Mouse (Mus musculus) liver, embryonic 14.5 days (tissue): Measurements from ENCODE around the gene Pnmt. TPM values are rescaled to one million over a fixed set of nuclear protein-coding genes. Genes with fewer than 3 reads are reported as not detected.

Experiments used
- ATAC-seq: fragments of 200-750 bp; cut with Nextera tagmentation; 2 replicates; pipeline ENCODE4 v1.8.0; 2017; ENCODE audit warnings: moderate number of reproducible peaks, mild to moderate bottlenecking, moderate library complexity; ENCODE audit not compliant: insufficient read depth
- DNase-seq, 3 experiments: peaks; one replicate each; pipeline ENCODE4 v3.0.0-alpha.2; 2012 to 2013; ENCODE audit warnings: low read depth in 3 of 3, low spot score in 3 of 3
- H3K27ac ChIP-seq: fragments of 300-500 bp; sonication (generic); 2 replicates; pipeline ENCODE4 v1.5.1; 2014; ENCODE audit warnings: moderate library complexity, mild to moderate bottlenecking, control low read depth, inconsistent platforms
- H3K27me3 ChIP-seq: fragments of 300-500 bp; sonication (generic); 2 replicates; pipeline ENCODE4 v1.6.1; 2014; ENCODE audit warnings: mild to moderate bottlenecking, low read length, moderate library complexity; ENCODE audit not compliant: control insufficient read depth, insufficient read depth
- H3K36me3 ChIP-seq: fragments of 300-500 bp; sonication (generic); replicated peaks from 2 replicates; pipeline ENCODE4 v1.6.1; 2014; ENCODE audit warnings: low read depth; ENCODE audit not compliant: control insufficient read depth, insufficient read depth
- H3K4me1 ChIP-seq, 2 experiments: fragments of 200-500 bp in 1 of 2; fragments of 300-500 bp in 1 of 2; sonication (generic) in 1 of 2; replicated peaks; 2 replicates each; pipeline ENCODE4 v1.6.1; 2012 to 2014; ENCODE audit warnings: antibody characterized with exemption in 1 of 2, inconsistent platforms in 1 of 2, low read length in 1 of 2; ENCODE audit not compliant: control insufficient read depth in 2 of 2, insufficient read depth in 2 of 2
- H3K4me2 ChIP-seq: fragments of 300-500 bp; sonication (generic); 2 replicates; pipeline ENCODE4 v1.6.1; 2014; ENCODE audit warnings: low read depth, mild to moderate bottlenecking, control low read depth, moderate library complexity
- H3K4me3 ChIP-seq, 2 experiments: fragments of 200-500 bp in 1 of 2; fragments of 300-500 bp in 1 of 2; sonication (generic) in 1 of 2; 2 replicates each; pipeline ENCODE4 v1.5.1; 2012 to 2014; ENCODE audit warnings: low read depth in 2 of 2, low read length in 2 of 2, mild to moderate bottlenecking in 2 of 2, control low read depth in 1 of 2, inconsistent platforms in 1 of 2, moderate library complexity in 1 of 2; ENCODE audit not compliant: insufficient read depth in 1 of 2
- H3K9ac ChIP-seq: fragments of 300-500 bp; sonication (generic); replicated peaks from 2 replicates; pipeline ENCODE4 v1.6.1; 2014; ENCODE audit warnings: mild to moderate bottlenecking, control low read depth, moderate library complexity
- H3K9me3 ChIP-seq: fragments of 300-500 bp; sonication (generic); 2 replicates; pipeline ENCODE4 v1.6.1; 2016; ENCODE audit warnings: low read length, mixed read lengths; ENCODE audit not compliant: control insufficient read depth
- CTCF ChIP-seq: IDR thresholded peaks from 2 replicates; pipeline ENCODE4 v1.5.1; 2016; ENCODE audit warnings: antibody characterized with exemption, low read depth, control low read depth
- EP300 ChIP-seq: IDR thresholded peaks from 2 replicates; pipeline ENCODE4 v1.6.1; 2016; ENCODE audit warnings: antibody characterized with exemption, low read depth
- WGBS: fragments of 180-500 bp; shearing (Covaris S2); extraction: QIAGEN DNeasy Blood & Tissue Kit; methylation state at CpG from one replicate; pipeline ENCODE4 v1.1.7; 2014; ENCODE audit not compliant: insufficient replicate concordance; 5-methylcytosine and 5-hydroxymethylcytosine counted together
- polyA plus RNA-seq, 2 experiments: library from polyadenylated mRNA; depleted of rRNA in 1 of 2; stranded (reverse) in 1 of 2; unstranded in 1 of 2; fragments of >200 nt; fragmentation: Nextera tagmentation in 1 of 2; extraction: Ambion mirVana in 1 of 2; gene quantifications; 2 replicates each; pipeline versions ENCODE4 v1.2.1 to v1.2.3; 2012 to 2014

Gene Pnmt
- polyA plus RNA-seq, 2 experiments: not detected

DNA sequence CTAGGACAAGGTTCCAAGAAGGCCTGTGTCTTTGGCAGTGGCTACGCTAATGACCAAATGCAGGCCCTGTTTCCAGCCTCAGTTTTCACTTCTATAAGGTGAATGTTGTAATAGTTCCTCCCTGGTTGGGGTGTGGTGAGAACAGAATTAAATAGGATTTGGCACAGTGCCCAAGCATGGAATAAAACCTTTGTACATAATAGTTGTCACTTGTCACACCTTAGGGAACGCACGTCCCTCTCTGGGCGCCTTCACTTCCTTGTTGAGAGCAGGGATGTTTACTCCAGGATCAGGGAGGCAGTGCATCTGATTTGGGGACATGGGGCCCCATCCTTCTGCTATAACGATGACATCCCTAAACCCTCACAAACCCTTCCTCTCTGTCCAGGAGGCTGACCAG lies 42.2 kb downstream of the Pnmt start:
- Histone ChIP-seq H3K4me2 (no peak overlapping the region), H3K27me3 (no peaks in the 10 kb centered on the region), H3K4me1 (no peaks in the 10 kb centered on the region), H3K9ac (no peak overlapping the region), H3K9me3 (no peaks in the 10 kb centered on the region), H3K4me3 (no peak overlapping the region), H3K27ac (no peak overlapping the region), H3K36me3 (no peaks in the 10 kb centered on the region)
- no peak for ATAC-seq
- no peak for DNase-seq
- 64% methylated on average over 5 of the region's 5 CpGs for WGBS
- TF ChIP-seq CTCF (no peak), EP300 (no peak)

DNA sequence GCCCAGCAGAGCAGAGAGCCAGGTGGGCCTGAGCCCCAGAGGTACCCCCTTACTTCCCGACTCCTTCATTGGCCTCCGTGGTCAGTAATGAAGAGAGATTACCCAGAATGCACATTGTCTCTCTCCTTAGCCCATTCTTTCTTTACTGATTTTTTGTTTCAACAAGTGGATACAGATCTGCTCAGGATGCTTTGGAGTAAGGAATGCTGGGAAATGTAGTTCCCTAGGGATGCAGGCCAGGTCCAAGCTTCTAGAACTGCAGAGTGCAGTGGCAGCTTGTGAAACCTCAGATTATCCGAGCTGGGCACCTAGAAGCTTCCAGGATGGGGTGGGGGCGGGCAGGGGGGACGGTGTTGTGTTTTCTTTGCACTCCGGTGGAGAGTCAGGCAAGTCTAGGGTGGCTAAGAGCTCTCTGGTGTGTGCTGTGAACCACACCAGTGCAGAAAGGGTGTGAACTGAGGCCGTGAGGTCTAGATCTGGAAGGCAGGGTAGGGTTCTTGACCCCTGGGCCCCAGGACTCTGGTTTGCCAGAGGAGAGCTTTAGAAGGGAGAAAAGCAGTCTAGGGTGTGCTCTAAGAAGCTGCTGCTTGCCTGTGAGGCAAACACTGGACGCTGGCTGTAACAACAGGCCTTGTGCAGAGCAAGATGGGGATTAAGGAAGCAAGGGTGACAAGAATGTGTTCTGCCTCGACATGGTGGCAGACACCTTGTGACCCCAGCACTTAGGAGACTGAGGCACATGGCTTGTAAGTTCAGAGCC lies 45.7 kb downstream of the Pnmt start:
- Histone ChIP-seq H3K9ac (no peak overlapping the region), H3K4me1 (no peaks in the 10 kb centered on the region), H3K27ac (no peak overlapping the region), H3K27me3 (no peaks in the 10 kb centered on the region), H3K4me2 (no peak overlapping the region), H3K4me3 (no peak overlapping the region), H3K9me3 (no peaks in the 10 kb centered on the region), H3K36me3 (no peaks in the 10 kb centered on the region)
- DNase-seq (no peak), ATAC-seq (no peak)
- TF ChIP-seq EP300 (no peak), CTCF (no peak)
- 55% methylated on average over 9 of the region's 9 CpGs for WGBS

DNA sequence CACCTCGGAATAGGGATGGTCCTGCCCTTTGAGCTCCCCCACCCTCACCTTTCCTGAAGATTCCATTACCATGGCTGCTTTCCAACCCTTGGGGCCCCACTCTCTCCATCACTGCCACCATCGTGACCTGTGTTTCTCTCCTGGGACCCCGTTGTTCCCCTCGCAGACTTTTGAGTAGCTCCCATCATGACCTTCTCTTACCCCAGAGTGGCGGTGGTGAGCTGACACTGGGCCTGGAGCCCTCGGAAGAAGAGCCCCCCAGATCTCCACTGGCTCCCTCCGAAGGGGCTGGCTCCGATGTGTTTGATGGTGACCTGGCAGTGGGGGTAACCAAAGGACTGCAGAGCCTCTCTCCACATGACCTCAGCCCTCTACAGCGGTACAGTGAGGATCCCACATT lies 49.5 kb downstream of the Pnmt start:
- H3K27ac ChIP-seq: no peak overlapping the region
- 73% methylated on average over 9 of the region's 9 CpGs for WGBS
- no peaks in the 10 kb centered on the region for H3K27me3 ChIP-seq
- H3K4me1 ChIP-seq: peaks cover 0 to 7% of the 10 kb centered on the region in 2 experiments; a peak in 3 of 4 replicates
- ATAC-seq (no peak), DNase-seq (no peak)
- H3K9ac ChIP-seq: no peak overlapping the region
- no peaks in the 10 kb centered on the region for H3K36me3 ChIP-seq
- no peak overlapping the region for H3K4me3 ChIP-seq
- H3K4me2 ChIP-seq: no peak overlapping the region
- H3K9me3 ChIP-seq: no peaks in the 10 kb centered on the region
- TF ChIP-seq EP300 (no peak), CTCF (no peak)

DNA sequence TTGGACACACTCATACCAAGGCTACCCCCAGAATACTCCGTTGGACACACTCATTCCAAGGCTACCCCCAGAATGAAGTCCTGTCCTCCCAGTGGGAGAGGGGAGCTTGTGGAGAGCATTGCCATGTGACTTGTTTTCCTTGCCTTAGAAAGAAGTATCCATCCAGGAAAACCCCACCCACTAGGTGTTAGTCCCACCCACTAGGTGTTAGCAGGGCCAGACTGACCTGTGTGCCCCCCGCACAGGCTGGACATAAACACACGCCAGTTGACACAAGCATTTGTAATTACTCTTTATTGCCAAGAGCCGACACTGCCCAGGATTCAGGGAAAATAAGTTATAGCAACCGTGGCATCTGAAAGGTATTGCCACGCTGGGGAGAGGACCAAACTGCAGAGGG lies 51.2 kb downstream of the Pnmt start:
- H3K36me3 ChIP-seq: no peaks in the 10 kb centered on the region
- 81% methylated on average over 6 of the region's 6 CpGs for WGBS
- no peaks in the 10 kb centered on the region for H3K9me3 ChIP-seq
- DNase-seq (no peak), ATAC-seq (no peak)
- H3K27ac ChIP-seq: no peak overlapping the region
- H3K4me2 ChIP-seq: no peak overlapping the region
- H3K4me1 ChIP-seq: peaks cover 0 to 7% of the 10 kb centered on the region in 2 experiments; a peak in 3 of 4 replicates
- no peaks in the 10 kb centered on the region for H3K27me3 ChIP-seq
- no peak overlapping the region for H3K4me3 ChIP-seq
- no peak overlapping the region for H3K9ac ChIP-seq
- TF ChIP-seq CTCF: no peak
- no peak for TF ChIP-seq EP300

Other genes starting within 250 kb of the Pnmt start
- gene Fbxl20, start 236.0 kb upstream of the Pnmt start, polyA plus RNA-seq (2012; rRNA removed): 2.0 and 2.3 TPM in 2 replicates
- 3.4 and 5.9 TPM in 2 replicates for gene Fbxl20, start 236.0 kb upstream of the Pnmt start, polyA plus RNA-seq (2014; fragmentation: Nextera tagmentation; extraction: Ambion mirVana)
- gene Med1, start 193.2 kb upstream of the Pnmt start, polyA plus RNA-seq (2012; rRNA removed): 7.1 and 8.7 TPM in 2 replicates
- gene Med1, start 193.2 kb upstream of the Pnmt start, polyA plus RNA-seq (2014; fragmentation: Nextera tagmentation; extraction: Ambion mirVana): 19.7 and 22.7 TPM in 2 replicates
- 8.2 and 9.8 TPM in 2 replicates for gene Cdk12, start 183.4 kb upstream of the Pnmt start, polyA plus RNA-seq (2012; rRNA removed)
- gene Cdk12, start 183.4 kb upstream of the Pnmt start, polyA plus RNA-seq (2014; fragmentation: Nextera tagmentation; extraction: Ambion mirVana): 4.7 and 5.5 TPM in 2 replicates
- 0.18 TPM in 1 of 2 replicates, not detected in the other for gene Neurod2, start 56.8 kb upstream of the Pnmt start, polyA plus RNA-seq (2012; rRNA removed)
- not detected in 2 replicates for gene Neurod2, start 56.8 kb upstream of the Pnmt start, polyA plus RNA-seq (2014; fragmentation: Nextera tagmentation; extraction: Ambion mirVana)
- gene Ppp1r1b, start 38.0 kb upstream of the Pnmt start, polyA plus RNA-seq (2012; rRNA removed): 0.04 and 0.21 TPM in 2 replicates
- gene Ppp1r1b, start 38.0 kb upstream of the Pnmt start, polyA plus RNA-seq (2014; fragmentation: Nextera tagmentation; extraction: Ambion mirVana): 0.17 and 0.19 TPM in 2 replicates
- 15.7 and 16.8 TPM in 2 replicates for gene Stard3, start 28.1 kb upstream of the Pnmt start, polyA plus RNA-seq (2012; rRNA removed)
- gene Stard3, start 28.1 kb upstream of the Pnmt start, polyA plus RNA-seq (2014; fragmentation: Nextera tagmentation; extraction: Ambion mirVana): 11.6 and 11.9 TPM in 2 replicates
- 0.03 TPM in 1 of 2 replicates, not detected in the other for gene Tcap, start 2.6 kb upstream of the Pnmt start, polyA plus RNA-seq (2012; rRNA removed)
- gene Tcap, start 2.6 kb upstream of the Pnmt start, polyA plus RNA-seq (2014; fragmentation: Nextera tagmentation; extraction: Ambion mirVana): not detected in 2 replicates
- gene Pgap3, start 14.0 kb downstream of the Pnmt start, polyA plus RNA-seq (2012; rRNA removed): 3.3 and 3.9 TPM in 2 replicates
- 2.7 and 3.4 TPM in 2 replicates for gene Pgap3, start 14.0 kb downstream of the Pnmt start, polyA plus RNA-seq (2014; fragmentation: Nextera tagmentation; extraction: Ambion mirVana)
- gene Erbb2, start 26.0 kb downstream of the Pnmt start, polyA plus RNA-seq (2012; rRNA removed): 1.1 and 1.2 TPM in 2 replicates
- gene Erbb2, start 26.0 kb downstream of the Pnmt start, polyA plus RNA-seq (2014; fragmentation: Nextera tagmentation; extraction: Ambion mirVana): 1.6 TPM in 2 replicates
- 21.6 and 31.1 TPM in 2 replicates for gene Mien1, start 52.5 kb downstream of the Pnmt start, polyA plus RNA-seq (2012; rRNA removed)
- 58.5 and 61.5 TPM in 2 replicates for gene Mien1, start 52.5 kb downstream of the Pnmt start, polyA plus RNA-seq (2014; fragmentation: Nextera tagmentation; extraction: Ambion mirVana)
- gene Grb7, start 59.9 kb downstream of the Pnmt start, polyA plus RNA-seq (2012; rRNA removed): 15.7 and 19.2 TPM in 2 replicates
- gene Grb7, start 59.9 kb downstream of the Pnmt start, polyA plus RNA-seq (2014; fragmentation: Nextera tagmentation; extraction: Ambion mirVana): 14.1 and 14.9 TPM in 2 replicates
- gene Ikzf3, start 159.6 kb downstream of the Pnmt start, polyA plus RNA-seq (2012; rRNA removed): 0.15 and 0.27 TPM in 2 replicates
- gene Ikzf3, start 159.6 kb downstream of the Pnmt start, polyA plus RNA-seq (2014; fragmentation: Nextera tagmentation; extraction: Ambion mirVana): 0.05 and 0.10 TPM in 2 replicates
- gene Zpbp2, start 164.6 kb downstream of the Pnmt start, polyA plus RNA-seq (2012; rRNA removed): 0.30 and 0.44 TPM in 2 replicates
- gene Zpbp2, start 164.6 kb downstream of the Pnmt start, polyA plus RNA-seq (2014; fragmentation: Nextera tagmentation; extraction: Ambion mirVana): 0.76 and 0.83 TPM in 2 replicates
- 23.4 and 27.4 TPM in 2 replicates for gene Ormdl3, start 200.9 kb downstream of the Pnmt start, polyA plus RNA-seq (2012; rRNA removed)
- gene Ormdl3, start 200.9 kb downstream of the Pnmt start, polyA plus RNA-seq (2014; fragmentation: Nextera tagmentation; extraction: Ambion mirVana): 6.4 and 6.8 TPM in 2 replicates
- gene Lrrc3c, start 211.8 kb downstream of the Pnmt start, polyA plus RNA-seq (2012; rRNA removed): not detected in 2 replicates
- not detected in 2 replicates for gene Lrrc3c, start 211.8 kb downstream of the Pnmt start, polyA plus RNA-seq (2014; fragmentation: Nextera tagmentation; extraction: Ambion mirVana)
- gene Gm12355, start 239.2 kb downstream of the Pnmt start, polyA plus RNA-seq (2012; rRNA removed): 0.03 and 0.19 TPM in 2 replicates
- gene Gm12355, start 239.2 kb downstream of the Pnmt start, polyA plus RNA-seq (2014; fragmentation: Nextera tagmentation; extraction: Ambion mirVana): 0.47 and 0.68 TPM in 2 replicates
- not detected in 2 replicates for gene Gsdma3, start 239.9 kb downstream of the Pnmt start, polyA plus RNA-seq (2012; rRNA removed)
- gene Gsdma3, start 239.9 kb downstream of the Pnmt start, polyA plus RNA-seq (2014; fragmentation: Nextera tagmentation; extraction: Ambion mirVana): not detected in 2 replicates